Comparison of ENCODE assay signal across 8 mouse cellular contexts in genomic region chr19:9134746-9135511, GRCm38 (mm10). TPM values are rescaled to one million over a fixed set of nuclear protein-coding genes. Genes with fewer than 3 reads are reported as not detected.
DNase-seq lines count a peak whose midpoint lies in the region; ATAC-seq and TF ChIP-seq lines count a peak whose summit lies in the region.

No protein-coding gene starts in this region.

- 2% methylated on average over 35 of the region's 37 CpGs for WGBS in heart, embryonic 13.5 days
- under 1% methylated on average over 37 of the region's 37 CpGs for WGBS in spleen, adult 2 months

- H3K4me2 ChIP-seq in heart, embryonic 13.5 days: peak overlapping the region; percentile 100

- H3K4me3 ChIP-seq in ES-Bruce4 (ENCODE audit: low read depth, low read length): peak overlapping the region; percentile 91
- peak overlapping the region; percentile 86 for H3K4me3 ChIP-seq in heart, embryonic 13.5 days
- peak overlapping the region; percentile 90 for H3K4me3 ChIP-seq in spleen, adult 2 months (ENCODE audit: extremely low read depth, insufficient read depth, insufficient read length)

- no peak overlapping the region for H3K27ac ChIP-seq in ES-Bruce4 (ENCODE audit: insufficient read depth, low read length)
- H3K27ac ChIP-seq in heart, embryonic 13.5 days (replicated peaks): 0 out of 2 replicates have a peak overlapping the region, but pooled peaks have one; percentile 34
- peak overlapping the region; percentile 80 for H3K27ac ChIP-seq in spleen, adult 2 months (ENCODE audit: insufficient read depth, low read length)

- no peak for TF ChIP-seq POLR2A in ES-Bruce4 (IDR thresholded peaks at IDR 0.05; ENCODE audit: insufficient read depth, low read length)
- TF ChIP-seq POLR2A in spleen, adult 2 months (IDR thresholded peaks at IDR 0.05; ENCODE audit: low read depth, low read length): no peak

- TF ChIP-seq EP300 in ES-Bruce4 (IDR thresholded peaks at IDR 0.05; ENCODE audit: insufficient read depth, low read depth, low read length): no peak

- no peak for TF ChIP-seq CTCF in ES-Bruce4 (IDR thresholded peaks at IDR 0.05; ENCODE audit: low read depth, low read length)
- no peak for TF ChIP-seq CTCF in spleen, adult 2 months (IDR thresholded peaks at IDR 0.05; ENCODE audit: extremely low read depth, insufficient read depth, insufficient read length, insufficient replicate concordance)

- peak overlapping the region; percentile 53 for H3K9ac ChIP-seq in ES-Bruce4 (ENCODE audit: low read depth, poor library complexity, severe bottlenecking)
- peak overlapping the region; percentile 91 for H3K9ac ChIP-seq in heart, embryonic 13.5 days

- peak; percentile 49 for DNase-seq in 416B (ENCODE audit: low read depth)
- peak; percentile 69 to 72 for DNase-seq in cerebellum, postnatal 14 days
- peak; percentile 37 for DNase-seq in kidney, postnatal 10 days
- peak; percentile 37 to 39 for DNase-seq in spleen, adult 2 months (ENCODE audit: low read depth in 1 of 2, low spot score in 2 of 2)
- no peak for DNase-seq in urinary bladder, adult 2 months (ENCODE audit: low spot score)

- H3K27me3 ChIP-seq in ES-Bruce4 (ENCODE audit: control insufficient read depth, insufficient read depth, low read length, poor library complexity, severe bottlenecking): no peaks in the 10 kb centered on the region
- H3K27me3 ChIP-seq in heart, embryonic 13.5 days (replicated peaks): no peaks in the 10 kb centered on the region
- no peaks in the 10 kb centered on the region for H3K27me3 ChIP-seq in spleen, adult 2 months (ENCODE audit: control insufficient read depth, insufficient read depth, low read length)

- H3K4me1 ChIP-seq in ES-Bruce4 (ENCODE audit: control insufficient read depth, insufficient read depth, low read length): no peaks in the 10 kb centered on the region
- H3K4me1 ChIP-seq in heart, embryonic 13.5 days: peaks cover 15% of the 10 kb centered on the region; the same call in 1 of the 2 replicates
- no peaks in the 10 kb centered on the region; the same call in 1 of the 2 replicates for H3K4me1 ChIP-seq in spleen, adult 2 months (ENCODE audit: control insufficient read depth, insufficient read depth, insufficient read length)

- peaks cover 7% of the 10 kb centered on the region for H3K36me3 ChIP-seq in ES-Bruce4 (ENCODE audit: control insufficient read depth, insufficient read depth, low read length, poor library complexity, severe bottlenecking)
- 0 out of 2 replicates have a peak, but pooled peaks cover 5% of the 10 kb centered on the region for H3K36me3 ChIP-seq in heart, embryonic 13.5 days
- H3K36me3 ChIP-seq in spleen, adult 2 months (ENCODE audit: control insufficient read depth, insufficient read depth, low read length): 0 out of 2 replicates have a peak, but pooled peaks cover 1% of the 10 kb centered on the region

- ATAC-seq in heart, embryonic 13.5 days (ENCODE audit: extremely low read depth, insufficient number of reproducible peaks, low FRiP score, low TSS enrichment): peak; percentile 23; the same call in 1 of the 2 replicates
- ATAC-seq in megakaryocyte, adult 5-6 weeks (ENCODE audit: poor library complexity, severe bottlenecking): peak; percentile 44

- no peaks in the 10 kb centered on the region for H3K9me3 ChIP-seq in ES-Bruce4 (replicated peaks; ENCODE audit: control insufficient read depth, insufficient read depth, low read length, poor library complexity, severe bottlenecking)
- H3K9me3 ChIP-seq in heart, embryonic 13.5 days: no peaks in the 10 kb centered on the region

RNA-seq across cellular contexts. Expression of gene Asrgl1, which starts 0.5 kb away (rescaled TPM):
- polyA plus RNA-seq in ES-Bruce4 (2011; ENCODE audit: insufficient read depth, insufficient read length, low read depth, missing spikeins): 14.8 and 23.3 TPM in 2 replicates
- 12.6 and 13.7 TPM in 2 replicates for polyA plus RNA-seq in heart, embryonic 13.5 days (2015; fragmentation: Nextera tagmentation; extraction: Ambion mirVana)
- 7.2 and 9.5 TPM in 2 replicates for total RNA-seq in megakaryocyte, adult 5-6 weeks (2015)
- 7.5 and 8.3 TPM in 2 replicates for total RNA-seq in megakaryocyte, adult 5-6 weeks (2017)
- 4.5 and 6.2 TPM in 2 replicates for polyA plus RNA-seq in spleen, adult 2 months (2012; rRNA removed)
- 2.7 and 4.5 TPM in 2 replicates for polyA plus RNA-seq in urinary bladder, adult 2 months (2012; rRNA removed)

RNA-seq across cellular contexts. Expression of gene Scgb1a1, which starts 47.2 kb away (rescaled TPM):
- polyA plus RNA-seq in ES-Bruce4 (2011; ENCODE audit: insufficient read depth, insufficient read length, low read depth, missing spikeins): not detected in 2 replicates
- polyA plus RNA-seq in heart, embryonic 13.5 days (2015; fragmentation: Nextera tagmentation; extraction: Ambion mirVana): not detected in 2 replicates
- 0.82 and 1.5 TPM in 2 replicates for total RNA-seq in megakaryocyte, adult 5-6 weeks (2015)
- total RNA-seq in megakaryocyte, adult 5-6 weeks (2017): 1.6 TPM in 1 of 2 replicates, not detected in the other
- polyA plus RNA-seq in spleen, adult 2 months (2012; rRNA removed): 0.26 and 0.91 TPM in 2 replicates
- polyA plus RNA-seq in urinary bladder, adult 2 months (2012; rRNA removed): 0.23 TPM in 1 of 2 replicates, not detected in the other
